Mouse (Mus musculus): ENCODE measurements around the gene B230104I21Rik. TPM values are rescaled to one million over a fixed set of nuclear protein-coding genes. Genes with fewer than 3 reads are reported as not detected.

B230104I21Rik gene
- total and polyA plus RNA-seq, 2 experiments = not detected

GRCm38 (mm10) chr4:154325410-154325809, 10.5 kb upstream of the B230104I21Rik start:
- TF ChIP-seq POLR2A (IDR thresholded peaks at IDR 0.05; ENCODE audit: extremely low read depth, insufficient read depth, low read length) (no peak), CTCF (IDR thresholded peaks at IDR 0.05; ENCODE audit: low read depth, low read length) (no peak)
- Histone ChIP-seq H3K4me3 (ENCODE audit: insufficient read depth, low read depth, low read length) (no peak overlapping the region), H3K9ac (ENCODE audit: low read depth, low read length) (no peak overlapping the region), H3K36me3 (ENCODE audit: control insufficient read depth, insufficient read depth, low read length) (no peaks in the 10 kb centered on the region), H3K27ac (replicated peaks; ENCODE audit: insufficient read depth, low read depth, low read length) (no peak overlapping the region), H3K79me2 (ENCODE audit: control insufficient read depth, insufficient read depth, low read length) (no peaks in the 10 kb centered on the region), H3K27me3 (ENCODE audit: control insufficient read depth, insufficient read depth, low read length) (no peaks in the 10 kb centered on the region), H3K4me1 (ENCODE audit: control insufficient read depth, insufficient read depth, low read length) (no peaks in the 10 kb centered on the region)
- no peak for DNase-seq (ENCODE audit: extremely low read depth, low read depth, low spot score)
- 85% methylated on average over 4 of the region's 4 CpGs for WGBS

- no peak for DNase-seq (ENCODE audit: extremely low read depth, low read depth, low spot score)
- no peak for TF ChIP-seq POLR2A (IDR thresholded peaks at IDR 0.05; ENCODE audit: extremely low read depth, insufficient read depth, low read length)
- TF ChIP-seq CTCF (IDR thresholded peaks at IDR 0.05; ENCODE audit: low read depth, low read length) = no peak
- Histone ChIP-seq H3K4me3 (ENCODE audit: insufficient read depth, low read depth, low read length) (no peak overlapping the region), H3K9ac (ENCODE audit: low read depth, low read length) (no peak overlapping the region), H3K36me3 (ENCODE audit: control insufficient read depth, insufficient read depth, low read length) (no peaks in the 10 kb centered on the region), H3K79me2 (ENCODE audit: control insufficient read depth, insufficient read depth, low read length) (no peaks in the 10 kb centered on the region), H3K27ac (replicated peaks; ENCODE audit: insufficient read depth, low read depth, low read length) (no peak overlapping the region), H3K4me1 (ENCODE audit: control insufficient read depth, insufficient read depth, low read length) (no peaks in the 10 kb centered on the region), H3K27me3 (ENCODE audit: control insufficient read depth, insufficient read depth, low read length) (no peaks in the 10 kb centered on the region)
- 21% methylated on average over 20 of the region's 20 CpGs for WGBS
Observed at GRCm38 (mm10) chr4:154328431-154328830, 7.5 kb upstream of the B230104I21Rik start.

GRCm38 (mm10) chr4:154328836-154329235, 7.1 kb upstream of the B230104I21Rik start:
- no peak overlapping the region for H3K27ac ChIP-seq (replicated peaks; ENCODE audit: insufficient read depth, low read depth, low read length)
- 12% methylated on average over 6 of the region's 6 CpGs for WGBS

GRCm38 (mm10) chr4:154330001-154330400, 5.9 kb upstream of the B230104I21Rik start:
- DNase-seq (ENCODE audit: extremely low read depth, low read depth, low spot score) = no peak

More at GRCm38 (mm10) chr4:154328836-154329235, 7.1 kb upstream of the B230104I21Rik start:
- Histone ChIP-seq H3K9ac (ENCODE audit: low read depth, low read length) (no peak overlapping the region), H3K4me3 (ENCODE audit: insufficient read depth, low read depth, low read length) (no peak overlapping the region), H3K27me3 (ENCODE audit: control insufficient read depth, insufficient read depth, low read length) (no peaks in the 10 kb centered on the region), H3K79me2 (ENCODE audit: control insufficient read depth, insufficient read depth, low read length) (no peaks in the 10 kb centered on the region), H3K4me1 (ENCODE audit: control insufficient read depth, insufficient read depth, low read length) (no peaks in the 10 kb centered on the region), H3K36me3 (ENCODE audit: control insufficient read depth, insufficient read depth, low read length) (no peaks in the 10 kb centered on the region)
- peak; percentile 19 for DNase-seq (ENCODE audit: extremely low read depth, low read depth, low spot score)
- TF ChIP-seq CTCF (IDR thresholded peaks at IDR 0.05; ENCODE audit: low read depth, low read length) = peak; percentile 59
- TF ChIP-seq POLR2A (IDR thresholded peaks at IDR 0.05; ENCODE audit: extremely low read depth, insufficient read depth, low read length) = no peak

GRCm38 (mm10) chr4:154331271-154331670, 4.7 kb upstream of the B230104I21Rik start:
- H3K27me3 ChIP-seq (ENCODE audit: control insufficient read depth, insufficient read depth, low read length) = no peaks in the 10 kb centered on the region
- 84% methylated on average over 12 of the region's 12 CpGs for WGBS
- TF ChIP-seq CTCF (IDR thresholded peaks at IDR 0.05; ENCODE audit: low read depth, low read length) (no peak), POLR2A (IDR thresholded peaks at IDR 0.05; ENCODE audit: extremely low read depth, insufficient read depth, low read length) (no peak)
- no peak overlapping the region for H3K9ac ChIP-seq (ENCODE audit: low read depth, low read length)
- no peaks in the 10 kb centered on the region for H3K36me3 ChIP-seq (ENCODE audit: control insufficient read depth, insufficient read depth, low read length)
- H3K4me1 ChIP-seq (ENCODE audit: control insufficient read depth, insufficient read depth, low read length) = no peaks in the 10 kb centered on the region
- H3K27ac ChIP-seq (replicated peaks; ENCODE audit: insufficient read depth, low read depth, low read length) = no peak overlapping the region
- no peaks in the 10 kb centered on the region for H3K79me2 ChIP-seq (ENCODE audit: control insufficient read depth, insufficient read depth, low read length)
- DNase-seq (ENCODE audit: extremely low read depth, low read depth, low spot score) = no peak
- no peak overlapping the region for H3K4me3 ChIP-seq (ENCODE audit: insufficient read depth, low read depth, low read length)

More at GRCm38 (mm10) chr4:154330001-154330400, 5.9 kb upstream of the B230104I21Rik start:
- H3K27me3 ChIP-seq (ENCODE audit: control insufficient read depth, insufficient read depth, low read length) = no peaks in the 10 kb centered on the region
- H3K4me3 ChIP-seq (ENCODE audit: insufficient read depth, low read depth, low read length) = no peak overlapping the region
- no peaks in the 10 kb centered on the region for H3K4me1 ChIP-seq (ENCODE audit: control insufficient read depth, insufficient read depth, low read length)
- no peak for TF ChIP-seq CTCF (IDR thresholded peaks at IDR 0.05; ENCODE audit: low read depth, low read length)
- TF ChIP-seq POLR2A (IDR thresholded peaks at IDR 0.05; ENCODE audit: extremely low read depth, insufficient read depth, low read length) = no peak
- no peak overlapping the region for H3K9ac ChIP-seq (ENCODE audit: low read depth, low read length)
- H3K36me3 ChIP-seq (ENCODE audit: control insufficient read depth, insufficient read depth, low read length) = no peaks in the 10 kb centered on the region
- H3K27ac ChIP-seq (replicated peaks; ENCODE audit: insufficient read depth, low read depth, low read length) = no peak overlapping the region
- H3K79me2 ChIP-seq (ENCODE audit: control insufficient read depth, insufficient read depth, low read length) = no peaks in the 10 kb centered on the region
- WGBS = 89% methylated on average over 7 of the region's 7 CpGs

GRCm38 (mm10) chr4:154333300-154333699, 2.6 kb upstream of the B230104I21Rik start:
- Histone ChIP-seq H3K4me3 (ENCODE audit: insufficient read depth, low read depth, low read length) (no peak overlapping the region), H3K4me1 (ENCODE audit: control insufficient read depth, insufficient read depth, low read length) (no peaks in the 10 kb centered on the region), H3K36me3 (ENCODE audit: control insufficient read depth, insufficient read depth, low read length) (no peaks in the 10 kb centered on the region), H3K27ac (replicated peaks; ENCODE audit: insufficient read depth, low read depth, low read length) (no peak overlapping the region), H3K9ac (ENCODE audit: low read depth, low read length) (no peak overlapping the region), H3K79me2 (ENCODE audit: control insufficient read depth, insufficient read depth, low read length) (no peaks in the 10 kb centered on the region), H3K27me3 (ENCODE audit: control insufficient read depth, insufficient read depth, low read length) (no peaks in the 10 kb centered on the region)
- 78% methylated on average over 8 of the region's 8 CpGs for WGBS
- DNase-seq (ENCODE audit: extremely low read depth, low read depth, low spot score) = no peak
- no peak for TF ChIP-seq CTCF (IDR thresholded peaks at IDR 0.05; ENCODE audit: low read depth, low read length)
